Mouse (Mus musculus) stomach, adult 2 months (tissue): ENCODE measurements around the gene Gm14743. TPM values are rescaled to one million over a fixed set of nuclear protein-coding genes. Genes with fewer than 3 reads are reported as not detected.

Experiments
- polyA plus RNA-seq: library from polyadenylated mRNA; depleted of rRNA; stranded (reverse); fragments of >200 nt; gene quantifications from 2 replicates; pipeline ENCODE4 v1.2.3, GENCODE M21; 2012; rRNA removed

The Gm14743 gene
- polyA plus RNA-seq, result not detected in 2 replicates

GRCm38 (mm10) chrX:78245821-78246220 lies at the start of gene Gm14743:
TSS of gene Gm14743 (minus strand) at chrX:78245921.

Other genes starting within 250 kb of the Gm14743 start
- not detected in 2 replicates for gene Obp1a, start 154.5 kb downstream of the Gm14743 start, polyA plus RNA-seq
- gene Gm5938, start 120.5 kb downstream of the Gm14743 start, polyA plus RNA-seq, result not detected in 2 replicates
- not detected in 2 replicates for gene Obp1b, start 59.1 kb downstream of the Gm14743 start, polyA plus RNA-seq
- gene 4930480E11Rik, start 123.7 kb upstream of the Gm14743 start, polyA plus RNA-seq, result not detected in 2 replicates